Mouse (Mus musculus) kidney, postnatal 10 days (tissue): ENCODE results near the gene D16Ertd472e.
A peak's percentile ranks its signal among the peaks of the same experiment; 100 is the strongest.
"Not testable (repeated sequence)": the region's sequence is repeated elsewhere in the genome, so short reads cannot be mapped to it uniquely, and the experiment has no call there.

Source experiments
- DNase-seq: peaks from one replicate; pipeline ENCODE4 v3.0.0; 2021; ENCODE audit warnings: mixed read lengths

The D16Ertd472e gene

GRCm38 (mm10) chr16:78564110-78564821, 12.2 kb downstream of the D16Ertd472e start:
- DNase-seq = no peak

- DNase-seq = no peak
These were observed 13.2 kb downstream of the D16Ertd472e start for GRCm38 (mm10) chr16:78563093-78563971.

- no peak for DNase-seq
These were observed 15.9 kb downstream of the D16Ertd472e start for GRCm38 (mm10) chr16:78560627-78561026.

GRCm38 (mm10) chr16:78560063-78560462, 16.4 kb downstream of the D16Ertd472e start:
- DNase-seq = no peak

GRCm38 (mm10) chr16:78557573-78557972, 18.9 kb downstream of the D16Ertd472e start:
- DNase-seq = no peak

- DNase-seq = no peak
These were observed 21.4 kb downstream of the D16Ertd472e start for GRCm38 (mm10) chr16:78554911-78555648.

- no peak for DNase-seq
These were observed 29.1 kb downstream of the D16Ertd472e start for GRCm38 (mm10) chr16:78547367-78547766.

- no peak for DNase-seq
These were observed 30.0 kb downstream of the D16Ertd472e start for GRCm38 (mm10) chr16:78546529-78546928.

- DNase-seq = peak; percentile 10
These were observed 35.9 kb downstream of the D16Ertd472e start for GRCm38 (mm10) chr16:78540376-78541246.

GRCm38 (mm10) chr16:78537798-78538422, 38.6 kb downstream of the D16Ertd472e start:
- DNase-seq = no peak

GRCm38 (mm10) chr16:78537322-78537721, 39.2 kb downstream of the D16Ertd472e start:
- no peak for DNase-seq

- no peak for DNase-seq
These were observed 42.0 kb downstream of the D16Ertd472e start for GRCm38 (mm10) chr16:78534468-78534867.

- no peak for DNase-seq
These were observed 44.4 kb downstream of the D16Ertd472e start for GRCm38 (mm10) chr16:78531957-78532605.

GRCm38 (mm10) chr16:78522974-78523373, 53.5 kb downstream of the D16Ertd472e start:
- no peak for DNase-seq

GRCm38 (mm10) chr16:78518697-78519096, 57.8 kb downstream of the D16Ertd472e start:
- DNase-seq = no peak

- DNase-seq = no peak
These were observed 59.3 kb downstream of the D16Ertd472e start for GRCm38 (mm10) chr16:78517171-78517570.

GRCm38 (mm10) chr16:78511526-78511925, 65.0 kb downstream of the D16Ertd472e start:
- no peak for DNase-seq

- DNase-seq = no peak
These were observed 74.0 kb downstream of the D16Ertd472e start for GRCm38 (mm10) chr16:78502492-78502891.

- not testable (repeated sequence) for DNase-seq
These were observed 83.8 kb downstream of the D16Ertd472e start for GRCm38 (mm10) chr16:78492696-78493095.

GRCm38 (mm10) chr16:78490779-78491178, 85.7 kb downstream of the D16Ertd472e start:
- no peak for DNase-seq
